Mouse (Mus musculus) MEL (cell line): Measurements from ENCODE around the gene Trnau1ap. TPM values are rescaled to one million over a fixed set of nuclear protein-coding genes. Genes with fewer than 3 reads are reported as not detected.

Source experiments
- DNase-seq: peaks from one replicate; pipeline ENCODE4 v3.0.0; 2011; ENCODE audit warnings: low read depth, low spot score
- H3K27ac ChIP-seq: 2 replicates; pipeline ENCODE4 v1.5.1; 2012; ENCODE audit warnings: low read depth, mild to moderate bottlenecking, control low read depth, low read length, moderate library complexity; ENCODE audit not compliant: control insufficient read depth
- H3K27me3 ChIP-seq, 2 experiments: fragments of 150-350 bp in 1 of 2; sonication (generic) in 1 of 2; 2 replicates each; pipeline ENCODE4 v1.6.1; 2012; ENCODE audit warnings: low read length in 2 of 2, mild to moderate bottlenecking in 2 of 2, improper control_type of control experiment in 1 of 2, moderate library complexity in 1 of 2; ENCODE audit not compliant: insufficient read depth in 2 of 2, control insufficient read depth in 1 of 2
- H3K36me3 ChIP-seq, 2 experiments: 2 replicates each; pipeline ENCODE4 v1.6.1; 2012 to 2014; ENCODE audit warnings: low read length in 2 of 2, improper control_type of control experiment in 1 of 2, inconsistent platforms in 1 of 2, mild to moderate bottlenecking in 1 of 2; ENCODE audit not compliant: insufficient read depth in 2 of 2, control insufficient read depth in 1 of 2
- H3K4me1 ChIP-seq, 2 experiments: fragments of 150-350 bp in 1 of 2; sonication (generic) in 1 of 2; 2 replicates each; pipeline ENCODE4 v1.6.1; 2012; ENCODE audit warnings: low read length in 2 of 2, improper control_type of control experiment in 1 of 2, mild to moderate bottlenecking in 1 of 2; ENCODE audit not compliant: insufficient read depth in 2 of 2, control insufficient read depth in 1 of 2
- H3K4me3 ChIP-seq, 2 experiments: fragments of 150-350 bp in 1 of 2; sonication (generic) in 1 of 2; 2 replicates each; pipeline ENCODE4 v1.5.1; 2012; ENCODE audit warnings: low read depth in 2 of 2, low read length in 2 of 2, mild to moderate bottlenecking in 2 of 2, moderate library complexity in 2 of 2, control low read depth in 1 of 2, improper control_type of control experiment in 1 of 2; ENCODE audit not compliant: control insufficient read depth in 1 of 2, insufficient read depth in 1 of 2
- H3K79me2 ChIP-seq: 2 replicates; pipeline ENCODE4 v1.6.1; 2012; ENCODE audit warnings: mild to moderate bottlenecking, low read length, moderate library complexity; ENCODE audit not compliant: control insufficient read depth, poor library complexity, insufficient read depth
- H3K9ac ChIP-seq: 2 replicates; pipeline ENCODE4 v1.6.1; 2012; ENCODE audit warnings: low read depth, mild to moderate bottlenecking, control low read depth, low read length, moderate library complexity; ENCODE audit not compliant: control insufficient read depth, poor library complexity, severe bottlenecking
- H3K9me3 ChIP-seq: fragments of 150-350 bp; sonication (generic); replicated peaks from 2 replicates; pipeline ENCODE4 v1.6.1; 2012; ENCODE audit warnings: mild to moderate bottlenecking, low read length, improper control_type of control experiment, moderate library complexity; ENCODE audit not compliant: insufficient read depth
- CHD1 ChIP-seq: IDR thresholded peaks from 2 replicates; pipeline ENCODE4 v1.6.1; 2012; ENCODE audit warnings: low read depth, mild to moderate bottlenecking, inconsistent platforms, low read length, improper control_type of control experiment
- CTCF ChIP-seq, 3 experiments: IDR thresholded peaks in 2 of 3; conservative IDR thresholded peaks in 1 of 3; 2 replicates each; pipeline ENCODE4 v1.5.1; 2011 to 2012; ENCODE audit warnings: low read length in 3 of 3, low read depth in 2 of 3, mild to moderate bottlenecking in 2 of 3, improper control_type of control experiment in 1 of 3, inconsistent platforms in 1 of 3, mixed read lengths in 1 of 3, moderate library complexity in 1 of 3; ENCODE audit not compliant: control insufficient read depth in 1 of 3, insufficient read depth in 1 of 3, poor library complexity in 1 of 3, severe bottlenecking in 1 of 3
- E2F4 ChIP-seq: IDR thresholded peaks from 2 replicates; pipeline ENCODE4 v1.6.1; 2011; ENCODE audit warnings: low read depth, low read length, improper control_type of control experiment, borderline replicate concordance
- EP300 ChIP-seq, 2 experiments: IDR thresholded peaks; 2 replicates each; pipeline ENCODE4 v1.6.1; 2011; ENCODE audit warnings: improper control_type of control experiment in 2 of 2, low read length in 2 of 2, low read depth in 1 of 2, mild to moderate bottlenecking in 1 of 2
- ETS1 ChIP-seq: IDR thresholded peaks from 2 replicates; pipeline ENCODE4 v1.6.1; 2012; ENCODE audit warnings: low read depth, mild to moderate bottlenecking, inconsistent platforms, low read length, improper control_type of control experiment, moderate library complexity
- GATA1 ChIP-seq: IDR thresholded peaks from 2 replicates; pipeline ENCODE4 v1.6.1; 2011; ENCODE audit warnings: low read depth, low read length, improper control_type of control experiment
- JUND ChIP-seq: IDR thresholded peaks from 2 replicates; pipeline ENCODE4 v1.6.1; 2011; ENCODE audit warnings: low read depth, mild to moderate bottlenecking, improper control_type of control experiment, low read length
- MAZ ChIP-seq: IDR thresholded peaks from 2 replicates; pipeline ENCODE4 v1.6.1; 2012; ENCODE audit warnings: low read depth, mild to moderate bottlenecking, inconsistent platforms, low read length, improper control_type of control experiment
- MXI1 ChIP-seq: IDR thresholded peaks from 2 replicates; pipeline ENCODE4 v1.6.1; 2011; ENCODE audit warnings: mild to moderate bottlenecking, low read depth, low read length, improper control_type of control experiment
- MYC ChIP-seq: IDR thresholded peaks from 2 replicates; pipeline ENCODE4 v1.6.1; 2011; ENCODE audit warnings: low read depth, mild to moderate bottlenecking, low read length, improper control_type of control experiment, moderate library complexity
- POLR2AphosphoS2 ChIP-seq: IDR thresholded peaks from 2 replicates; pipeline ENCODE4 v1.6.1; 2011; ENCODE audit warnings: low read length, improper control_type of control experiment
- POLR2AphosphoS5 ChIP-seq: IDR thresholded peaks from 2 replicates; pipeline ENCODE4 v1.6.1; 2012; ENCODE audit warnings: low read depth, borderline replicate concordance, mild to moderate bottlenecking, inconsistent platforms, low read length, moderate library complexity, mixed read lengths
- RAD21 ChIP-seq: IDR thresholded peaks from 2 replicates; pipeline ENCODE4 v1.6.1; 2011; ENCODE audit warnings: mild to moderate bottlenecking, low read depth, low read length, improper control_type of control experiment
- RCOR1 ChIP-seq: IDR thresholded peaks from 2 replicates; pipeline ENCODE4 v1.6.1; 2012; ENCODE audit warnings: low read depth, mild to moderate bottlenecking, inconsistent platforms, low read length, improper control_type of control experiment
- SMC3 ChIP-seq: IDR thresholded peaks from 2 replicates; pipeline ENCODE4 v1.6.1; 2011; ENCODE audit warnings: low read depth, low read length, improper control_type of control experiment
- TBP ChIP-seq: IDR thresholded peaks from 2 replicates; pipeline ENCODE4 v1.8.0; 2011; ENCODE audit warnings: low read depth, low read length, improper control_type of control experiment
- TCF12 ChIP-seq: IDR thresholded peaks from 2 replicates; pipeline ENCODE4 v1.6.1; 2014; ENCODE audit warnings: low read depth, mild to moderate bottlenecking, inconsistent platforms, low read length, improper control_type of control experiment, moderate library complexity
- USF1 ChIP-seq: IDR thresholded peaks from 2 replicates; pipeline ENCODE4 v1.6.1; 2014; ENCODE audit warnings: low read depth, mild to moderate bottlenecking, inconsistent platforms, low read length, improper control_type of control experiment, moderate library complexity
- ZKSCAN1 ChIP-seq: IDR thresholded peaks from 2 replicates; pipeline ENCODE4 v1.6.1; 2012; ENCODE audit warnings: low read depth, mild to moderate bottlenecking, inconsistent platforms, low read length, improper control_type of control experiment, moderate library complexity
- ZNF384 ChIP-seq: IDR thresholded peaks from 2 replicates; pipeline ENCODE4 v1.6.1; 2012; ENCODE audit warnings: low read depth, mild to moderate bottlenecking, inconsistent platforms, low read length, improper control_type of control experiment
- polyA plus RNA-seq, 2 experiments: library from polyadenylated mRNA; stranded (reverse) in 1 of 2; unstranded in 1 of 2; fragments of >175 nt in 1 of 2; fragments of >200 nt in 1 of 2; gene quantifications; 2 replicates each; pipeline versions ENCODE4 v1.2.1 to v1.2.4; 2012; ENCODE audit warnings: low replicate concordance in 2 of 2, low read depth in 1 of 2; ENCODE audit not compliant: insufficient read length in 2 of 2, insufficient read depth in 1 of 2, missing spikeins in 1 of 2
- total RNA-seq: library from RNA; depleted of rRNA; stranded (reverse); fragments of 300-350 nt; gene quantifications from 2 replicates; pipeline ENCODE4 v1.2.3, GENCODE M21; 2012

The Trnau1ap gene
- total and polyA plus RNA-seq, 3 experiments = 102 to 117 TPM; not detected in 1

GRCm38 (mm10) chr4:132295696-132296390 lies 33.5 kb downstream of the Trnau1ap start:
- Histone ChIP-seq H3K79me2 (no peaks in the 10 kb centered on the region), H3K9ac (no peak overlapping the region)
- no peak for DNase-seq
- TF ChIP-seq TBP (no peak), RAD21 (peak; percentile 37), ZNF384 (no peak), SMC3 (peak; percentile 47), TCF12 (no peak), CHD1 (no peak), MXI1 (no peak), RCOR1 (no peak), CTCF (IDR thresholded peaks at IDR 0.05 in 2 of 3, conservative IDR thresholded peaks at IDR 0.05 in 1 of 3; ENCODE audit: control insufficient read depth in 1 of 3, insufficient read depth in 1 of 3, low read depth in 2 of 3, low read length in 3 of 3, poor library complexity in 1 of 3, severe bottlenecking in 1 of 3) (peak; percentile 33 to 47 (median 40); a peak in 4 of 6 replicates), ZKSCAN1 (no peak)
- TF ChIP-seq, all 39 proteins: peak for 3
- no peak overlapping the region for H3K27ac ChIP-seq
- no peaks in the 10 kb centered on the region for H3K27me3 ChIP-seq
- no peak overlapping the region for H3K4me3 ChIP-seq
- H3K36me3 ChIP-seq = no peaks in the 10 kb centered on the region; a peak in 2 of 4 replicates
- peaks cover 0 to 9% of the 10 kb centered on the region in 2 experiments; a peak in 2 of 4 replicates for H3K4me1 ChIP-seq
- no peaks in the 10 kb centered on the region for H3K9me3 ChIP-seq

DNA sequence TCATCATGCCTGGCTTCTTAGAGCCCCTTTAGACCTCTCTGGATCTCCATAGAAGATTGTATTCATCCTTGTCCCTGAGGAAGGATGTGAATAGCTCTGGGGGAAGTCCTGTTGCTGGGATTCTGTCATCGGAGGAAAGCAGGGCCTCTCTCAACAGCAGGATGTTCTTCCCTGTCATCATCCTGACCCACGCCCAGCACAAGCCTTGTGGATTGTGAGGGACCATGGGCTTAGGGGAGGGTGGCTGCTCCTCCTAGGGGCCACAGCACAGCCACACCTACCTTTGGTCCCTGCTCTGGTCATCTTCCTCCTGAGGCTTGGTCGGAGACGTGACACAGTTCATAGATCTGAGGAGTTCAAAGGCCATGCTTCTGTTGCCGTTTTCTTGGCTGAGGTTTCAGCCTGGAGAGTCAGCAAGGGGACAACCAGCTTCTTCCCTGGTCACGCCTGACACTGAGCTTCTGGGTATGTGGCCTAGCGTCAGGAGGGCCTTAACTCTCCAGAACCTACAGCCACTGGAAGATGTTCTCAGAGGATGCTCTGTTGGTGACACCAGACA lies 35.6 kb downstream of the Trnau1ap start:
- peaks cover 0 to 2% of the 10 kb centered on the region in 2 experiments; a peak in 3 of 4 replicates for H3K36me3 ChIP-seq
- no peaks in the 10 kb centered on the region for H3K9me3 ChIP-seq
- H3K27ac ChIP-seq = no peak overlapping the region
- H3K79me2 ChIP-seq = no peaks in the 10 kb centered on the region
- H3K9ac ChIP-seq = no peak overlapping the region
- H3K27me3 ChIP-seq = no peaks in the 10 kb centered on the region
- H3K4me1 ChIP-seq = peaks cover 0 to 4% of the 10 kb centered on the region in 2 experiments; a peak in 1 of 4 replicates
- TF ChIP-seq JUND (no peak), GATA1 (no peak), E2F4 (no peak), MXI1 (no peak), RCOR1 (no peak), TCF12 (no peak), CHD1 (no peak), ZNF384 (no peak), POLR2AphosphoS5 (no peak), USF1 (no peak), ETS1 (no peak), SMC3 (no peak), MYC (no peak), POLR2AphosphoS2 (no peak), CTCF (IDR thresholded peaks at IDR 0.05 in 2 of 3, conservative IDR thresholded peaks at IDR 0.05 in 1 of 3; ENCODE audit: control insufficient read depth in 1 of 3, insufficient read depth in 1 of 3, low read depth in 2 of 3, low read length in 3 of 3, poor library complexity in 1 of 3, severe bottlenecking in 1 of 3) (no peak), TBP (no peak), EP300 (IDR thresholded peaks at IDR 0.05; ENCODE audit: low read depth in 1 of 2, low read length in 2 of 2) (no peak), MAZ (no peak)
- DNase-seq = no peak
- no peak overlapping the region for H3K4me3 ChIP-seq
